ENCODE assay signal across 16 mouse cellular contexts in the genomic region with DNA sequence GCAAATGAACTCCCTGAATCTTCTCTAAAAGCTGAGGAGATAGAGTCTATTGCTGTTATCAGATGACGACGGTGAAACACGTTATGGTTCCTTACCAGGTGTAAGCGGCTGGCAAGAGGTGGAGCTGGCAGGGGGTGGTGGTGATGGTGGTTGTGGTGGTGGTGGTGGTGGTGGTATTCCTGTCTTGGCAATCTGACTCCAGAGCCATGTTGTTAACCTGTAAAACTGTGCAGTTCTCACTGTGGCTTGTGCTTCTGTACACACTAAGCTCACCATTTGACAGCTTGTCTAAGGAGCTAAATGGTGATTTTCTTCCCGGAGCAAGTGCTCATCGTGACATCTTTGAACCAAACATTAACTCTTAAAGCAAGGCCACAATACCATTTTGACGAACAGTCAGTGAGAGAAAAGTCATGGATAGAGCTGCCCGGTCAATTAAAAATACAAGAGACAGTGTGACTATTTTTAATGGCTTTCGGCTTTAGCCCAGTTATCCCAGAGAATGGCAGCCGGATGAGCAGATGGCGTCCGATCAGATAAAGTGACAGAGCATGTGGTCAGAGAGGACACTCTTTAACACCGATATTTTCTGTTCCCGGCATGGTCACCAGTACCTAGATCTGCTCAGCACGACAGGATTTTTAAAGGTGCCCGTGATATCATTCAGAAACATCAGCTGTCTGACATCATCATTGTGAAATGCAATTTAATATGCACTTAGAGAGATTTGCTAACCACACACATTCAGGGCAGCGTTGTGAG. TPM values are rescaled to one million over a fixed set of nuclear protein-coding genes. Genes with fewer than 3 reads are reported as not detected.
DNase-seq lines count a peak whose midpoint lies in the region; ATAC-seq lines count a peak whose summit lies in the region.
"Had no signal": no experiment of that assay in that cellular context is flagged by ENCODE, and none has a peak within 500 bp of the region (broad histone marks: within the 10 kb centered on the region; RNA-seq: fewer than 3 reads in every experiment).

No protein-coding gene starts in this region.

- H3K27ac ChIP-seq in intestine, embryonic 16.5 days (ENCODE audit: low read length) = no peak overlapping the region
- H3K27ac ChIP-seq: hindbrain, embryonic 13.5 days had no signal

- intact Hi-C loops in heart, postnatal 36 days (cut with DNase I) = no loop called here

- H3K9ac ChIP-seq in intestine, embryonic 16.5 days (ENCODE audit: low read depth, low read length) = no peak overlapping the region
- H3K9ac ChIP-seq: hindbrain, embryonic 13.5 days had no signal

- ATAC-seq in intestine, embryonic 16.5 days = no peak
- ATAC-seq: activated CD4-positive, CD25-positive, alpha-beta regulatory T cell, adult 4 months had no signal

- H3K4me3 ChIP-seq in intestine, embryonic 16.5 days (ENCODE audit: low read length) = no peak overlapping the region
- H3K4me3 ChIP-seq: erythroblast, embryonic 14.5 days; hindbrain, embryonic 13.5 days; megakaryocyte, embryonic 14.5 days had no signal

- no peaks in the 10 kb centered on the region for H3K4me1 ChIP-seq in intestine, embryonic 16.5 days (ENCODE audit: control insufficient read depth, insufficient read depth, low read length)
- H3K4me1 ChIP-seq: hindbrain, embryonic 13.5 days; megakaryocyte, embryonic 14.5 days had no signal

- no peak overlapping the region for H3K4me2 ChIP-seq in intestine, embryonic 16.5 days (ENCODE audit: low read depth, low read length)
- H3K4me2 ChIP-seq: heart, embryonic 11.5 days; hindbrain, embryonic 13.5 days; liver, embryonic 11.5 days had no signal

- H3K27me3 ChIP-seq in intestine, embryonic 16.5 days (replicated peaks; ENCODE audit: control insufficient read depth, insufficient read depth, low read length) = no peaks in the 10 kb centered on the region
- H3K27me3 ChIP-seq: hindbrain, embryonic 13.5 days; megakaryocyte, embryonic 14.5 days had no signal

- H3K36me3 ChIP-seq in intestine, embryonic 16.5 days (ENCODE audit: control insufficient read depth, insufficient read depth, low read length) = no peaks in the 10 kb centered on the region
- H3K36me3 ChIP-seq: hindbrain, embryonic 13.5 days had no signal

- no peaks in the 10 kb centered on the region for H3K9me3 ChIP-seq in intestine, embryonic 16.5 days (ENCODE audit: control insufficient read depth, low read length)
- H3K9me3 ChIP-seq: hindbrain, embryonic 13.5 days; megakaryocyte, embryonic 14.5 days had no signal

- WGBS in intestine, embryonic 16.5 days = 81% methylated on average over 17 of the region's 17 CpGs

- DNase-seq in layer of hippocampus, postnatal 14 days (ENCODE audit: low spot score in 2 of 2) = peak; percentile 21 to 51
- no peak for DNase-seq in layer of hippocampus, adult 11-12 months (ENCODE audit: low spot score)
- peak; percentile 16 for DNase-seq in Muller cell, postnatal 12 days (ENCODE audit: inconsistent ontology term)
- peak; percentile 74 for DNase-seq in cerebellum, adult 11 months
- peak; percentile 79 to 86 for DNase-seq in cerebellum, postnatal 36 days
- no peak for DNase-seq in heart, postnatal 36 days
- DNase-seq: gastrocnemius, postnatal 36 days; kidney, adult 9 months; thymus, adult 18-20 months had no signal

RNA-seq across cellular contexts. Expression of a gene that starts 56.5 kb away (rescaled TPM):
- total RNA-seq in layer of hippocampus, postnatal 14 days (2021) = 10 to 100 TPM; 31.2 to 37.7 TPM
- total RNA-seq in heart, postnatal 36 days (2021) = 1 to 10 TPM in 1 of 2 experiments, under 1 TPM in 1; 0.89 to 2.0 TPM
- 0.01 and 0.02 TPM in 2 replicates for polyA plus RNA-seq in intestine, embryonic 16.5 days (2015; fragmentation: Nextera tagmentation; extraction: Ambion mirVana)

Comparison
In these comparisons a context has a peak if more than half of its experiments do, and no peak if none do; other contexts are left out.
1. DNase-seq: peak in layer of hippocampus, postnatal 14 days (2 of 2), Muller cell, postnatal 12 days (single experiment), cerebellum, adult 11 months (single experiment) and cerebellum, postnatal 36 days (2 of 2); none in layer of hippocampus, adult 11-12 months (single experiment) and heart, postnatal 36 days (0 of 2).
2. RNA of a gene that starts 56.5 kb away (total RNA-seq): 31.2 to 37.7 TPM in layer of hippocampus, postnatal 14 days; 0.89 to 2.0 TPM in heart, postnatal 36 days; every median in the first group is over 10 times any median in the second.